Mouse (Mus musculus) ovary, adult 18-20 months (tissue): ENCODE data around the gene Adgrv1.
"Not testable (repeated sequence)": the region's sequence is repeated elsewhere in the genome, so short reads cannot be mapped to it uniquely, and the experiment has no call there.

Source experiments
- DNase-seq: peaks from one replicate; pipeline ENCODE4 v3.0.0; 2022; ENCODE audit warnings: low spot score, mixed read lengths

The Adgrv1 gene

GRCm38 (mm10) chr13:81332018-81332417 is 300.9 kb downstream of the Adgrv1 start:
- DNase-seq, result no peak

- DNase-seq, result no peak
Observed at GRCm38 (mm10) chr13:81329762-81330161, 303.2 kb downstream of the Adgrv1 start.

- DNase-seq, result no peak
Observed at GRCm38 (mm10) chr13:81328181-81328580, 304.8 kb downstream of the Adgrv1 start.

GRCm38 (mm10) chr13:81325606-81326215 is 307.2 kb downstream of the Adgrv1 start:
- DNase-seq, result no peak

GRCm38 (mm10) chr13:81323546-81324316 is 309.2 kb downstream of the Adgrv1 start:
- DNase-seq, result no peak

- DNase-seq, result no peak
Observed at GRCm38 (mm10) chr13:81316581-81316980, 316.4 kb downstream of the Adgrv1 start.

- DNase-seq, result no peak
Observed at GRCm38 (mm10) chr13:81314306-81315120, 318.4 kb downstream of the Adgrv1 start.

GRCm38 (mm10) chr13:81312148-81312547 is 320.8 kb downstream of the Adgrv1 start:
- DNase-seq, result no peak

- DNase-seq, result no peak
Observed at GRCm38 (mm10) chr13:81300851-81301250, 332.1 kb downstream of the Adgrv1 start.

GRCm38 (mm10) chr13:81294106-81294505 is 338.8 kb downstream of the Adgrv1 start:
- DNase-seq, result no peak

GRCm38 (mm10) chr13:81282193-81282592 is 350.8 kb downstream of the Adgrv1 start:
- DNase-seq, result no peak

- peak; percentile 5 for DNase-seq
Observed at GRCm38 (mm10) chr13:81280650-81281229, 352.2 kb downstream of the Adgrv1 start.

GRCm38 (mm10) chr13:81279351-81279736 is 353.6 kb downstream of the Adgrv1 start:
- DNase-seq, result no peak

GRCm38 (mm10) chr13:81278669-81279350 is 354.1 kb downstream of the Adgrv1 start:
- DNase-seq, result no peak

GRCm38 (mm10) chr13:81273837-81274236 is 359.1 kb downstream of the Adgrv1 start:
- no peak for DNase-seq

- DNase-seq, result no peak
Observed at GRCm38 (mm10) chr13:81270396-81270795, 362.6 kb downstream of the Adgrv1 start.

GRCm38 (mm10) chr13:81269056-81269455 is 363.9 kb downstream of the Adgrv1 start:
- DNase-seq, result no peak

- DNase-seq, result not testable (repeated sequence)
Observed at GRCm38 (mm10) chr13:81267489-81267888, 365.5 kb downstream of the Adgrv1 start.

- DNase-seq, result no peak
Observed at GRCm38 (mm10) chr13:81264465-81264864, 368.5 kb downstream of the Adgrv1 start.

GRCm38 (mm10) chr13:81241181-81241580 is 391.8 kb downstream of the Adgrv1 start:
- DNase-seq, result no peak

GRCm38 (mm10) chr13:81239836-81240235 is 393.1 kb downstream of the Adgrv1 start:
- DNase-seq, result no peak

- DNase-seq, result no peak
Observed at GRCm38 (mm10) chr13:81239427-81239826, 393.5 kb downstream of the Adgrv1 start.
